Mouse (Mus musculus) erythroblast, embryonic 14.5 days (primary cell): ENCODE results near the gene Pbx2.

Source experiments
- GATA1 ChIP-seq: IDR thresholded peaks from 2 replicates; pipeline ENCODE4 v1.6.1; 2012; ENCODE audit warnings: low read length, inconsistent platforms, mixed read lengths
- TAL1 ChIP-seq: IDR thresholded peaks from 3 replicates; pipeline ENCODE4 v1.6.1; 2012; ENCODE audit warnings: low read length, inconsistent platforms, mixed read lengths

DNA sequence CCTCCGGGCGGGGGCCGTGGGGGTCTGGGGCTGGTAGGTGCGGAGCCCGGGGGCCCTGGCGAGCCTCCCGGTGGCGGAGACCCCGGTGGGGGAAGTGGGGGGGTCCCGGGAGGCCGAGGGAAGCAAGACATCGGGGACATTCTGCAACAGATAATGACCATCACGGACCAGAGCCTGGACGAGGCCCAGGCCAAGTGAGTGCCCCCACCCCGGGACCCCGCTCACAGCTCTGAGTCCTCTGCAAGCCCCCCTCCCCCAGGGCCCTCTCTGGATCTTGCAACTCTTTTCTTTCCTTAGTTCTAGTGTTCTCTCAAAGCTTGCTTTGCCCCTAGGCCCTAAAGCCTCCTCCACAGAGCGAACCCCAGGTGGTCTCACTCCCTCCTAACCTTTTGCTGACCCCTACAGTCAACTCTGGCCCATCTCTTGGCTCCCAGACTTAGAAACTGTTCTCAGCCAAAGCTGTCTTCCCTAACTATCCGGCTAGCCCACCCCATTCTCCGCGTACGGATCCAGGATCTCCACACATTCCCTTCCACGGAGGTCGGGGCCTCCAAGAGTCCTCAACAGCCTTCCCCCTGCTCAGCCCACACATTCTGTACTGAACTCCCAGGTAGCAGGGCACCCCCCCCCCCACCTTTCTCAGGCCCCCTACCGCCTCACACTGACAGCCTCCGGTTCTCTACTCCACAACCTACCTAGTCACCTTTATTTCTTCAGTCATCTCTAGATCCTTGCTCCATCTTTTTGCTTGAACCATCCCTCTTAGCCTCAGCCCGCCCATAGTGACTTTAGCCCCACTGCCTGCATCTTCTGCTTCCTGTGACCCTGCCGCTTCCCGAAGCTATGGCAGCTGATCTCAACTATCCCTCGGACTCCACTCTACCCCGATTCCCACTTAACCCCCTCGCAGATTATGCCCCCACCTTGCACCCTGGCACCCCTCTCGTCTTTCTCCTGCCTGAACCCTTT lies 1.8 kb downstream of the Pbx2 start:
- TF ChIP-seq GATA1 (no peak), TAL1 (no peak)
